Mouse (Mus musculus) frontal cortex, postnatal 25 days (tissue): ENCODE results near the gene Fgd2.
"Not testable (repeated sequence)": the region's sequence is repeated elsewhere in the genome, so short reads cannot be mapped to it uniquely, and the experiment has no call there.

Experiments
- DNase-seq, 2 experiments: peaks; one replicate each; pipeline ENCODE4 v3.0.0; 2022; ENCODE audit warnings: low spot score in 2 of 2

Gene Fgd2

DNA sequence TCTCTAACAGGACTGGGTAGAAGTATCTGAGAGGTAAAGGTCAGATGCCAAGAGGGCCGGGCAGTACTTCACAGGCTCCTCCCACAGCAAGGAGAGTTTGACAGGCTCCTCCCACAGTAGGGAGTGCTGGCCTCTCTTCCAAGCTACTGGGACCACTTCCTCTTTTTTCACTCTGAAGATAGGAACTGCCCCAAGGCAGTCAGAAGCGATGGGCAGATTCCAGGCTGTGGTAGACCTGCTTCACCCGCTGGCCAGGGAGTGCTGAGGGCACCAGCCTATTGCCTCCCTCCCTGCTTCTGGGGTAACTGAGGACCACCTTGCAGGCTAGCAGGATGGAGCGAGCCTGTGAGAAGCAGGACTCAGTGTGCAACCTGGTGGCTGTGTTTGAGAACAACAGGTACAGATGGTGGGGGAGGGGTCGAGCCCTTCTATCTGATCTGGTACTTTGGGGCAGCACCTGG, at the start of gene Fgd2:
Fgd2 (plus strand) TSS at position 154 of the 461 bp plus-strand sequence.
- DNase-seq: no peak

DNA sequence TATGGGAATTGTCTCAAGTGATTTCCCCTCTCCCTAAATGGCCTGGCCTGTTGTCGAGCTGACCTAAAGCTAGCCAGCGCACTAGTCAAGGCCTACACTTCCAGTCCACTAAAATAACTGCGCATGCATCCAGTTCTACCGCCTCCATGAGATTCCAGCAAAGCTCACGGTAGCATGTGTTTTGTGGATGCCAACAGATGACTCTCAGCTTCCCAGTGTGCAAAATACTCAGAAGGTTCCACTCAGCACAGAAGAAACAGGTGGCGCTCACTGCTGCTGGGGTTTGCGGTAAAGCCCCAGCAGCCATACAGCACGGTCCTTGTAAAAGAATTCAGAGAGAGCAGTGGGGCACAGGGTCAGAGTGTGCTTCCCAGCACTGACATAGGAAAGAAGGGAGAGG, 49.1 kb upstream of the Fgd2 start:
- DNase-seq: no peak

DNA sequence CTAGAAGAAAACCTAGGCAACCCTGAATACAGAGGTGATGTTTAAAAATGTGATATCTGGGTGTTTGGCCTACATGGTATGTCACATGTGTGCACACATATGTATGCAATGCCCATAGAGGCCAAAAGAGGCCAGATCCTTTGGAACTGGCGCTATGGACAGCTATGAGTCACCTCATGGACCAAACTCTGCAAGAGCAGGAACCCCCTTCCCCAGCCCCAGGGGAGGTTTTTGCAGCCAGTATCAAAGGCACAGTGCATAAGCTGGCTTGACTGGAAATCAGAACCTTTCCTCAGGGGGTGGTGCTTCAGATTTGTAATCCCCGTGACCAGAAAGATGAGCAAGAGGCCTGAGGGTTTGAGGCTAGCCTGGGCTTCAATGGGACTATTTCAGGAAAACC, 48.6 kb upstream of the Fgd2 start:
- DNase-seq: no peak

DNA sequence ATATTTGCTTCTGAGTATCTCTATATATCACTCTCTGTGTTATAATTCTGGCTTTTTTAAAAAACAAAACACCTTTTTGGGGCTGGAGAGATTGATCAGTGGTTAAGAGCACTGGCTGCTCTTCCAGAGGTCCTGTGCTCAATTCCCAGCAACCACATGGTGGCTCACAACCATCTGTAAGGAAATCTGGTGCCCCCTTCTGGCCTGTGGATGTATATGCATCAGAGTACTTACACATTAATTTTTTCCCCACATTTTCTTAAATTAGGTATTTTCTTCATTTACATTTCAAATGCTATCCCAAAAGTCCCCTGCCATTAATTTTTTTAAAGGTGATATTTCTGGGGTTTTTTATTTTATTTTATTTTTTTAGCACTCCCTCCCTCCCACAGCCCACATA, 47.4 kb upstream of the Fgd2 start:
- DNase-seq: no peak

DNA sequence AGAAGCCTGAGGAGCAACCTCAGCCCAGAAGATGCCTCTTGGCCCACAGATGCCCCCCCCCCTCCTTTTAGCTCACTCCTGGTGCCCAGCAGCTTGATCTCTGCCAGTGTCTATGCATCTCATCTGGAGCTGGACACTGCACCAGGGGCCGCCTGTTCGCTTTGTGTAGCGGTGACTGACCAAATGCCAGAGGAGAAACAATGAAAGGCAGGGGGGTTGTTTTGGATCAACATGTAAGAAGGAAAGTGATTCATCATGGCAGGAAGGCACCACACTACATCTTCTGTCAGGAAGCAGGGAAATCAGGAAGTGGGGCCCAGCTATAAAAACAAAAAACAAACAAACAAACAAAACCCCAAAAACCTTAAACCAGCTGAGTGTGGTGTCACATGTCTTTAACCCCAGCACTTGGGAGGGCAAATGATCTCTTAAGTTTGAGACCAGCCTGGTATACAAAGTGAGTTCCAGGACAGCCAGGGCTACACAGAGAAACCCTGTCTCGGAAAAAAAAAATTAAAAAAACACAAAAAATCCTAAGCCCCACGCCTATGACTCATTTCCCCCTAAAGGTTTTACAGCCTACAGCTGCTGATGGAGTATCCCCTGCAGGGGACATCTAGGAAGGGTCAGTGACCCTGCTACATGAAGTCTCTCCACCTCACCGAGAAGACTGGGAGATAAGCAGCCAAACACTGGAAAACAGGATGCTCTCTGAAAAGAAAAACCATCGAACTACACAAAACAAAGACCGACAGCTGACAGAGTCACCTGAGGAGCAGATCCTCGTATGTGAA, 44.8 kb upstream of the Fgd2 start:
- DNase-seq: no peak

DNA sequence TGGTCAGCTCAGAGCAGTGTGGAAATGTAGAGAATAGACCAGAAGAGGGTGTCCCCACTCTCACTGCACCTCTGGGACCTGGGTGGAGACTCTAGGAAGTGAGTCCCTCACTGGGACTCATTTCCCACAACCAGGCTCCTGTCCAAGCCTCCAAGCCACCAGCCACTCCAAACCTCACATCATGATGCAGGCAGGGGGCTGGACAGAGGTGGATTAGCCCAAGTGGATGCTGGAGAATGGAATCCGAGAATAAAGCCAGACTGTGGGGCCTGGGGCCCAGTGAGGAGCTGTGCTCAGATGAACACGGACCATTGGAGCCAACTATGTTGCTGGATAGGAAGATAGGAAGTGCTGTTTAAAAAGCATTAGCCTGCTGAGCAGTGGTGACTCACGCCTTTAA, 43.8 kb upstream of the Fgd2 start:
- DNase-seq: no peak

DNA sequence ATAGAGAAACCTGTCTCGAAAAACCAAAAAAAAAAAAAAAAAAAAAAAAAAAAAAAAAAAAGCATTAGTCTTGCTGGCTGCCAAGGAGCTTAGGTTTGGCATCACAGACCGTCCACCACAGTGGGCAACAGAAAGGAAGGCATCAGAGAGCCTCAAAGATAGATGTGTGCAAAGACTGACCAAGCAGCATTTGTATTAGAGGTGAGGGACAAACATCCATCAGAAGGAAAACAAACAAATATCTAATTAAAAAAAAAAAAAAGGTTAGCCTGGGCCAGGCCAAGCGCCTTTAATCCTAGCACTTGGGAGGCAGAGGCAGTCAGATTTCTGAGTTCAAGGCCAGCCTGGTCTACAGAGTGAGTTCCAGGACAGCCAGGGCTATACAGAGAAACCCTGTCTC, 43.3 kb upstream of the Fgd2 start, which contains the start of gene Pi16:
Pi16 (plus strand) TSS at position 301 of the 400 bp plus-strand sequence.
- not testable (repeated sequence) for DNase-seq

DNA sequence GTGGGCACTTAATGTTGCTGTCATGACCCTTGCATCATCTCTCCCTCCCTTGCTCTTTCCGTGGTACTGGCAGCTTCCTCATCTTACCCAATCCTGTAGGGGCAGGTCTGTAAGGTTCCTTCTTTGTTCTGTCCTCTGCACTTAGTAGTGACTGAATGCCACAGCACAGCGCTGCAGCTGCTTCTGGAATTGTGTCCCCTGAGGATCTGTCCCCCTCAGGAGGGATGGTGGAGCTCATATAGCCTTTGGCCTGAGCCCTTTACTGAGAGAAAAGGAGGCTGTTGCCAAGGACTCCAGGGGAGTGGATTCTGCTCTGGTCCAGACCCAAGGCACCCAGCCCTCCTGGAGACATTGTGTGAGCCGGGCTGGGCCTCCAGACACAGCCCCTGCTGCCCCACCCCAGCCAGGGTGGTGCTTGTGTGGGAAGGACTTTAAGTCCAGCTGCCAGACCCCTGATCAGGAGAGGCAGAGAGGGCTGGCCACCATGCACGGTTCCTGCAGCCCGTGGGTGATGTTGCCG, 41.9 kb upstream of the Fgd2 start:
- DNase-seq: no peak

DNA sequence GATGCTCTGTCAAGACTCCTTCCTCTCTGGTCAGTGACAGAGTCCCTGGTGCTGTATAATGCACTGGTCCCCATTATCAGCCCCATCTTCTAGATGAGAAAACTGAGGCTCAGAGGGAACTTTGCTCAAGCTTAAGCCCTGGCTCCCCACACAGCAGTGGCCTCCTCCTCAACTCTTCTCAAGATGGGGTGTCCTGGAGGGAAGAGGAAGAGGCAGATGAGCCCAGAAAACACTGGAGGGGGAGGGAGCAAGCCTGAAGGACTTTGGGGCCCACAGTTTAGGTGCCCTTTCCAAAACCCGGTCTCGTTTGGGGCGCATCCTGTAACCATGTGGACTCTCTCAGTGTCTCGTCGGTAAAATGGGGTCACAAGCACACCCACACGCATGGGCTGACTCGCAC, 41.2 kb upstream of the Fgd2 start:
- DNase-seq: no peak

DNA sequence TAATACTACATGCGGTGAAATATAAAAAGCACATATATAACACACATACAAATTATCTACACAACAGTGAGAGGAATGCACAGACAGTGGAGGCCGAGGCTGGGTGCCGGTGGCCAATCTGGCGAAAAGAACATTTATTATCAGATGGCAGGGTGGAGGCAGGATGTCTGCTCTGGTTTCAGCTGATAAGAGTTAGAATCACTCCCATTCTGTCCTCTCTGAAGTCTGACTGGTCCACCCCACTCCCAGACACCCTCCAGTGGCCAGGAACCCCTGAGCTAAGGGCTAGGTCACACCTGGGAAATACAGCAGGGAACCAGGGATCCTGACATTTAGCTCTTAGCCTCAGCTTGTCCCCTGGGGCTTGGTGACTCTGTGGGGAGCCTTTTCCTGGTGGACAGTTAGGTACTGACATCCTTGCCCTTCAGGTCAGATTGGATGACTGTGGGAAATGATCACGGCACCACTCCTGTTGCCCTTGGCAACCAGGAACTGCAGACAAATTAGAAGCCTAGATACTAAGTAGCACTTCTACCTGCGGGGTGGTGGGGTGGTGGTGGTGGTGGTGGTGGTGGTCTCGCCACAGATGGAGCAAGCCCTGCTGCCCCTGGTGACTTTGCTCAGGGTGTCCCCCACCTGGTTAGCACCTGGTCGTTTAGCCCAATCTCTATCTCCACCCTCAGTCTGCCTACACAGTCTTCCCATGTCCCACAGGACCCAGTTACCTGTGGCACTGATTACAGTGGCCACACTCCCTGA, 40.7 kb upstream of the Fgd2 start:
- DNase-seq: no peak

DNA sequence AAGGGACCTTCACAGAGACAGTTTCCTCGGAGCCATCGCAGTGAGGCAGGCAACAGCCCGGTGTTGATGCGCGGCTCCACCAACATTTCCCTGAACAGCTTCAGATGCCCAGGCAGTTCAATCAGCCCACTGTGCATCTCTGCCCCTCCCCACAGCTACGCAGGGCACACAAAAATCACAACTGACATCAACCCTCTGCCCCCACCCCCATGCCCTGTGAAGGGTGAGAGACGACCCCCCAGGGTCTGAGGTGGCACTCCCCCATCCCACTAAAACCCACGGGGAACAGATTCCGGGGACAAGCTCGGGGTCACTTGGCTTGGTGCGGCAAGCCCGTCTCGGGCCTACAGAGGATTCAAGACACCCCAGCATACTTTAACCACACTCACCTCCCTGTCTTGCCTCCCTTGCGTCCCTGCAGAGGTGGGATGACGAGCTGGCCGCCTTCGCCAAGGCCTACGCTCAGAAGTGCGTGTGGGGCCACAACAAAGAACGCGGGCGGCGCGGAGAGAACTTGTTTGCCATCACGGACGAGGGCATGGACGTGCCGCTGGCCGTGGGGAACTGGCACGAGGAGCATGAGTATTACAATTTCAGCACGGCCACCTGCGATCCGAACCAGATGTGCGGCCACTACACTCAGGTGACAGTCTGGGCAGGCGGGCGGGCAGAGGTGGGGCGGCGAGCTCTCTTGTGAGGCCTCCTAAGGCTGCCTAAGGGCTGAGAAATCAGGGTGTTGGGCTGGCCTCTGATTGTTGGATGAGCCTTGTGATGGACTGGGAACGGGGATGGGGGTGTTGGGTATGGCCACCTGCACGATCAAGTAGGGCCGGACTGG, 38.7 kb upstream of the Fgd2 start:
- DNase-seq: no peak

DNA sequence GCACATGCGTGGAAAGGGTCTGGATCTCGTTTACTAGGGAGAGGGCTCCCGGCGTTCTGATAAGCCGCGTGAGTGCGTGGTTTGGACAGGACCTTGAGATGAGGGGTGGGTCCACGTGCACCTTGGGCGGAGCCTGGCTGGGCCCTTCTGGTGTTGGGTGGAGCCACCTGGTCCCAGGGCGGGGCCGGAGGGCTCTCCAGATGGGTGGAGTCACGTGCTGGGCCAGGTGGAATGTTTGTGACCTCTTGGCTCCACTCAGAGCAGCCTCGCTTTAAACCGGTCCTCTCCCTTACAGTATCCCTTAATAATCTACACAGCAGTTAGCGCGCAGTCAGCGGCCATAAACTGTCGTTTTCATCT, 38.1 kb upstream of the Fgd2 start:
- DNase-seq: no peak

DNA sequence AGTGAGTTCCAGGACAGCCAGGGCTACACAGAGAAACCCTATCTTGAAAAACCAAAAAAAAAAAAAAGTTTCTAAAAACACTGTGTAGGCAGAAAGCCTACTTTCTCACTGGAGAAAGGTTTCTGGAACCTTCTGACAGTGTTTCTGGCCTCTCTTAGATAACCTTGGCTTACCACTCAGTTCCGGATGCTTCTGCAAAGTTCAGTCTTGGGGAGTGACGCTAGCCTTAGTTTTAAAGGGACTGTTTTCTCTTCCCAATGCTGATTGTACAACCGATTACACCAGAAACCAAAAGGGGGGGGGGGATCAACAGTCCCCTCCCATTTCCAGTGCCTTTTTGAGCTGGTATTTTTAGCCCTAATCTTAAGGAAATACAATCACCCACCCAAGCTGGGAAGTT, 37.1 kb upstream of the Fgd2 start:
- no peak for DNase-seq

DNA sequence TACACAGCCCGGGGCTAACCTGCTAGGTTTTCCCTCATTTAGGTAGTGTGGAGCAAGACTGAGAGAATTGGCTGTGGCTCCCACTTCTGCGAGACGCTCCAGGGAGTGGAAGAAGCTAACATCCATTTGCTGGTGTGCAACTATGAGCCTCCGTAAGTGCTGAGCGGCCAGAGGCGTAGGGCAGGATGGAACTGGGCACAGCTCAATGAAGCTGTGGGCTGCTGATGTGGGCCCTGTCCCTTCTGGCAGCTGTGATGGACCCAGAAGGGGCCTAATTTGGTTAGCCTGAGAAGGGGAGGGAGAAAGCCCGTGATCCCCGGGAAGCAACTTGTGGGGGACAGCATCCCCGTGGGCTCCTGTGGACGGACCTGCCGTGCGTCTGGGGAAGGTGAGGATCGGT, 34.9 kb upstream of the Fgd2 start:
- DNase-seq: no peak

DNA sequence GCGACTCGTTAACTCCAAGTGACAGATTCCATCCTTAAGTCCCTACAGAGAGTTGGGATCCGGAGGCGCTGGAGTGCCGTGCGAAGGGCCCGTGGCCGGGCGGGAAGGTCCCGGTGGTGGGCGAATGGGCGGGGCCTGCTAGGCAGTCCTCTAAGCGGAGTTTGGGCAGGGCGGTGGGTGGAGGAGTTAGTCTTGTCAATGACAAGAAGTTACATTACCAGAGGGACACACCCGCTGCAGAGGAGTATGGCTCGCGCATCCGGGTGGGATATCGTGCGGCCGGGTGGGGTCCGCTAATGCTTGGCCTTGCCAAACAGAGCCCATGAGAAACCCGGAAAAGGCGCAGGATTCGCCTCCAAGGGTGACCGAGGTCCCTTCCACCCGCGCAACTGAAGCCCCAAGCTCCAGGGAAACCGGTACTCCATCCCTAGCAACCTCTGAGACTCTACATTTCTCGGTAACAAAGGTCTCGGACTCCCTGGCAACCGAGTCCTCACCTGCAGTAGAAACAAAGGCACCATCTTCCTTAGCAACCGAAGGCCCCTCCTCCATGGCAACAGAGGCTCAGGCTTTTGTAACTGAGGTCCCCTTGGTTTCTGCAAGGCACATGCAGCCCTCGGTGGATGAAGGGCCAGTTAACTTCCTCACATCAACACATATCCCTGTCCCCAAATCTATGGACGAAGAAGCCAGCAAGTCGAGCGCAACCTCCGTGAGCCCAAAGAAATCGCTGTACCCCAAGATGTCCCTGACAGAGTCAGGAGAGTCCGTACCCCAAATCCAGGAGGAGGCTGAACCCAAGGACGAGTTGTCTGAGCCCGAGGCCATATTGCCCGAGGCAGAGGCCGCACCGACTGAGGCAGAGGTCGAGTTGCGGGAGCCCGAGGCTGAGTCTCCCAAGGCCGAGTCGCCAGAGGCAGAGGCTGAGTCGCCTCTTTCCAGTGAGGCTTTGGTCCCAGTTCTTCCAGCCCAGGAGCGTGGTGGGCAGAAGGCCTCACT, 33.9 kb upstream of the Fgd2 start:
- no peak for DNase-seq

DNA sequence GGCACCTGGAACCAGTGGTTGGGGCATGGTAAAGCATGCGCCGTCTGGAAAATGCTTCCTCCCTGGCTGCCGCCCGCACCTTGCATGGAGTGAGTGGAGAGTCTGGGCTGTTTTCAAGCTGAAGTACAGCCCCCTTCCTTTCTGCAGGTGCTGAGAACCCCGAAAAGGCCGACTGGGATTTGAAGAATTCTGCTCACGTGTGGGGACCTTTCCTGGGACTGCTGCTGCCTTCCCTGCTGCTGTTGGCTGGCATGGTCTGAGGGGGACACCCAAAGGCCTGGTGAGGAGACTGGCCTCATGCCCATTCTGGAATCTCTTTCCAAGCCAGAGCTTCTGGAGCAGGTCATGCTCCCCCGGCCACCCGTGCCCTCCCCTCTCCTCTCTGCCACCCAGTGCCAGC, 33.0 kb upstream of the Fgd2 start:
- DNase-seq: no peak

DNA sequence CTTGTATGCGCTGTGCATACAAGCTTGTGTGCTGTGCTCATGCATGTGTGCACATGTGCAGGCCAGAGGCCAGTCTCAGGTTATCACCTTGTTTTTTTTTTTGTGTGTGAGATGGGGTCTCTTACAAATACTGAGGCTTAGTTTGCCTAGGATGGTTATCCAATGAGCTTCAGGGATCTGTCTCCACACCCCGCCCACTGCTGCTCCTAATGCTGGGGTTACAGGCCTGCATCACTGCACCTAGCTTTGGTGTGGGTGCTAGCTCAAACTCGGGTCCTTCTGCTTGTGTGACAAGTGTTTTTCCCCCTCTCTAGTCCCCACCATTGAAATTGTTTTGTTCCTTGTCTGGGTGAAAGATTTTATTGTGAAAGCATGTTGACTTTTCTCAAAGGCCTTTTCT, 30.5 kb upstream of the Fgd2 start:
- no peak for DNase-seq

DNA sequence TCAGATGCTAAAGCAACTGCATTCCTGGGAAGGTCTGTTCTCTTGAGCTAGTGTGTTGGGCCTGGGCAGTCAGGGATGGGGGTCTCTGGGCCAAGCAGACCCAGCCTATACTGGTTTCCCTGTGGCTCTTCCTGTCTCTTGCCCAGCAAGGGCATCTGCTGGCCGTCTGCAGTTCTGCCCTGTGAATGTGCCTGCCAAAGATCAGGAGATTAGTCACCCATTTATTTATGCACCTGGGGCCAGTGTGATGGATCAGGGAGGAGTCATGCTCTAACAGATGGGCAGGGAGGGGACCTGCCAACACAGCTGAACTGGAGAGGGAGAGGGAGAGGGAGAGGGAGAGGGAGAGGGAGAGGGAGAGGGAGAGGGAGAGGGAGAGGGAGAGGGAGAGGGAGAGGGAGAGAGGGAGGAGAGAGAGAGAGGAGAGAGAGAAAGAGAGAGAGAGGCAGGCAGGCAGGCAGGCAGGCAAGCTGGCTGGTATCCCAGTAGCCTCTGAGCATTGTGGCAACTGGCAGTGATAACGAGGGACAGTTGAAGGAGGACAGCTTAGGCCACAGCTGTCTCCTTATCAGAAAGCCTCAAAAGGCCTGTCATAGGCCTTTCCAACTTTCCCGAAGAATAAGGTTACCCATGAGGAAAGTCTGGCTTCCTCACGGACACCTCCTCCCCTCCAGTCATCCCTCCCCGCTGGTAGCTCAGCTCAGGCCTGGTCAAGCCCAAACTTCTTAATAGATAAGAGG, 29.9 kb upstream of the Fgd2 start:
- DNase-seq: no peak

DNA sequence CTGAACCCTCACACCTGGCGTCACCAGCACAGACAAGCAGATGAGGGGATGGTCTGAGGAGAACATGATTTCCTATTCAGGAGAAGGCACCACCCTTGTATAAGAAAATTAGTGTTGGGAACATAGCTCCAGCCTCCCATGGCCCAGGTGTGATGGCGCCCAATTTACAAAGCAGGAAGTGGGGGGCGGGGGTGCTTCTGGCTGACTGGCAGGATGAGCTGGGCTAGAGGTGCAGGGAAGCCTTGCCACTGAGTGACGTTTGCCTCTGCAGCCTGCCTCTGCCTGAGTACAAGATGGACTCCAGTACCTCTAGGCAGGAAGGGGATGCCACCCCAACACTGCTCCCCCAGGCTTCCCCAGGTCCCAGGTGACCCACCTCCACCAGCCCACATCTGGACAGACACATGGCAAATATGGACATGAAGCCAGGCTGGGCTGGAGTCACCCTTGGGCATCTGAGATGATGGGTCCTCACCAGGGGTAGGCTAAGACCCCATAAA, 28.5 kb upstream of the Fgd2 start:
- no peak for DNase-seq
